Mouse (Mus musculus): ENCODE measurements at regions not wholly inside any gene's neighbourhood (a gene's known extent, or its start where the extent isn't known, plus 50 kb on each side); places are given as distances from the start of the nearest gene placed in this dataset.
A peak's percentile ranks its signal among the peaks of the same experiment; 100 is the strongest.

- H3K36me3 ChIP-seq (replicated peaks; ENCODE audit: control insufficient read depth, insufficient read depth), result no peaks in the 10 kb centered on the region
- no peak overlapping the region for H3K9ac ChIP-seq
- H3K9me3 ChIP-seq (ENCODE audit: control insufficient read depth, low read length), result no peaks in the 10 kb centered on the region
- no peak overlapping the region for H3K4me2 ChIP-seq (replicated peaks)
- 89% methylated on average over 2 of the region's 2 CpGs for WGBS
- H3K27me3 ChIP-seq (ENCODE audit: control insufficient read depth, insufficient read depth, low read length), result no peaks in the 10 kb centered on the region
- H3K4me3 ChIP-seq (replicated peaks; ENCODE audit: low read length), result no peak overlapping the region
- peaks cover 4% of the 10 kb centered on the region; the same call in 1 of the 2 replicates for H3K4me1 ChIP-seq (replicated peaks; ENCODE audit: control insufficient read depth, insufficient read depth, low read length)
- DNase-seq (ENCODE audit: low spot score) (no peak), ATAC-seq (ENCODE audit: low FRiP score) (no peak)
- H3K27ac ChIP-seq, result no peak overlapping the region
These were observed 211.0 kb upstream of the Phyhipl start for GRCm38 (mm10) chr10:70866737-70867136.

GRCm38 (mm10) chr10:70864650-70865049 lies 208.9 kb upstream of the Phyhipl start:
- DNase-seq (ENCODE audit: low spot score) (no peak), ATAC-seq (ENCODE audit: low FRiP score) (no peak)
- peaks cover 18% of the 10 kb centered on the region for H3K4me1 ChIP-seq (replicated peaks; ENCODE audit: control insufficient read depth, insufficient read depth, low read length)
- no peaks in the 10 kb centered on the region for H3K9me3 ChIP-seq (ENCODE audit: control insufficient read depth, low read length)
- H3K4me2 ChIP-seq (replicated peaks), result no peak overlapping the region
- no peak overlapping the region for H3K27ac ChIP-seq
- WGBS, result 89% methylated on average over 5 of the region's 5 CpGs
- no peak overlapping the region for H3K9ac ChIP-seq
- no peaks in the 10 kb centered on the region for H3K27me3 ChIP-seq (ENCODE audit: control insufficient read depth, insufficient read depth, low read length)
- no peaks in the 10 kb centered on the region for H3K36me3 ChIP-seq (replicated peaks; ENCODE audit: control insufficient read depth, insufficient read depth)
- H3K4me3 ChIP-seq (replicated peaks; ENCODE audit: low read length), result no peak overlapping the region

GRCm38 (mm10) chr10:70862022-70862335 lies 206.2 kb upstream of the Phyhipl start:
- Histone ChIP-seq H3K4me1 (replicated peaks; ENCODE audit: control insufficient read depth, insufficient read depth, low read length) (peaks cover 18% of the 10 kb centered on the region), H3K4me3 (replicated peaks; ENCODE audit: low read length) (no peak overlapping the region), H3K27ac (peak overlapping the region; percentile 71), H3K36me3 (replicated peaks; ENCODE audit: control insufficient read depth, insufficient read depth) (no peaks in the 10 kb centered on the region), H3K27me3 (ENCODE audit: control insufficient read depth, insufficient read depth, low read length) (no peaks in the 10 kb centered on the region), H3K9me3 (ENCODE audit: control insufficient read depth, low read length) (no peaks in the 10 kb centered on the region), H3K4me2 (replicated peaks) (no peak overlapping the region), H3K9ac (no peak overlapping the region)
- WGBS, result 56% methylated on average over 3 of the region's 4 CpGs
- ATAC-seq (ENCODE audit: low FRiP score) (no peak), DNase-seq (ENCODE audit: low spot score) (no peak)

GRCm38 (mm10) chr10:70861131-70862021 lies 205.6 kb upstream of the Phyhipl start:
- peaks cover 18% of the 10 kb centered on the region for H3K4me1 ChIP-seq (replicated peaks; ENCODE audit: control insufficient read depth, insufficient read depth, low read length)
- peak; percentile 84; the same call in 1 of the 2 replicates for ATAC-seq (ENCODE audit: low FRiP score)
- peak overlapping the region; percentile 15; the same call in 1 of the 2 replicates for H3K4me2 ChIP-seq (replicated peaks)
- H3K27me3 ChIP-seq (ENCODE audit: control insufficient read depth, insufficient read depth, low read length), result no peaks in the 10 kb centered on the region
- peak overlapping the region; percentile 71 for H3K27ac ChIP-seq
- H3K4me3 ChIP-seq (replicated peaks; ENCODE audit: low read length), result no peak overlapping the region
- DNase-seq (ENCODE audit: low spot score), result peak; percentile 78
- WGBS, result 32% methylated on average over 10 of the region's 10 CpGs
- H3K9ac ChIP-seq, result no peak overlapping the region
- no peaks in the 10 kb centered on the region for H3K36me3 ChIP-seq (replicated peaks; ENCODE audit: control insufficient read depth, insufficient read depth)
- no peaks in the 10 kb centered on the region for H3K9me3 ChIP-seq (ENCODE audit: control insufficient read depth, low read length)

GRCm38 (mm10) chr10:70857155-70857820 lies 201.5 kb upstream of the Phyhipl start:
- no peak overlapping the region for H3K9ac ChIP-seq
- H3K4me3 ChIP-seq (replicated peaks; ENCODE audit: low read length), result no peak overlapping the region
- no peak for ATAC-seq (ENCODE audit: low FRiP score)
- H3K4me1 ChIP-seq (replicated peaks; ENCODE audit: control insufficient read depth, insufficient read depth, low read length), result peaks cover 18% of the 10 kb centered on the region
- H3K36me3 ChIP-seq (replicated peaks; ENCODE audit: control insufficient read depth, insufficient read depth), result no peaks in the 10 kb centered on the region
- no peak for DNase-seq (ENCODE audit: low spot score)
- H3K9me3 ChIP-seq (ENCODE audit: control insufficient read depth, low read length), result no peaks in the 10 kb centered on the region
- H3K4me2 ChIP-seq (replicated peaks), result no peak overlapping the region
- 77% methylated on average over 14 of the region's 14 CpGs for WGBS
- no peak overlapping the region for H3K27ac ChIP-seq
- no peaks in the 10 kb centered on the region for H3K27me3 ChIP-seq (ENCODE audit: control insufficient read depth, insufficient read depth, low read length)

GRCm38 (mm10) chr10:70855948-70856347 lies 200.2 kb upstream of the Phyhipl start:
- Histone ChIP-seq H3K27ac (no peak overlapping the region), H3K27me3 (ENCODE audit: control insufficient read depth, insufficient read depth, low read length) (no peaks in the 10 kb centered on the region), H3K4me1 (replicated peaks; ENCODE audit: control insufficient read depth, insufficient read depth, low read length) (peaks cover 6% of the 10 kb centered on the region), H3K4me2 (replicated peaks) (no peak overlapping the region), H3K9me3 (ENCODE audit: control insufficient read depth, low read length) (no peaks in the 10 kb centered on the region), H3K4me3 (replicated peaks; ENCODE audit: low read length) (no peak overlapping the region), H3K9ac (no peak overlapping the region), H3K36me3 (replicated peaks; ENCODE audit: control insufficient read depth, insufficient read depth) (no peaks in the 10 kb centered on the region)
- no peak for DNase-seq (ENCODE audit: low spot score)
- 86% methylated on average over 8 of the region's 8 CpGs for WGBS
- ATAC-seq (ENCODE audit: low FRiP score), result no peak

GRCm38 (mm10) chr10:70853614-70854013 lies 197.8 kb upstream of the Phyhipl start:
- H3K36me3 ChIP-seq (replicated peaks; ENCODE audit: control insufficient read depth, insufficient read depth), result no peaks in the 10 kb centered on the region
- no peak overlapping the region for H3K9ac ChIP-seq
- 93% methylated on average over 4 of the region's 4 CpGs for WGBS
- H3K4me2 ChIP-seq (replicated peaks), result no peak overlapping the region
- no peak for DNase-seq (ENCODE audit: low spot score)
- no peak for ATAC-seq (ENCODE audit: low FRiP score)
- no peaks in the 10 kb centered on the region for H3K9me3 ChIP-seq (ENCODE audit: control insufficient read depth, low read length)
- no peak overlapping the region for H3K27ac ChIP-seq
- H3K4me3 ChIP-seq (replicated peaks; ENCODE audit: low read length), result no peak overlapping the region
- no peaks in the 10 kb centered on the region for H3K27me3 ChIP-seq (ENCODE audit: control insufficient read depth, insufficient read depth, low read length)
- H3K4me1 ChIP-seq (replicated peaks; ENCODE audit: control insufficient read depth, insufficient read depth, low read length), result no peaks in the 10 kb centered on the region

GRCm38 (mm10) chr10:70848141-70848540 lies 192.4 kb upstream of the Phyhipl start:
- Histone ChIP-seq H3K4me2 (replicated peaks) (no peak overlapping the region), H3K9me3 (ENCODE audit: control insufficient read depth, low read length) (no peaks in the 10 kb centered on the region), H3K9ac (no peak overlapping the region), H3K4me1 (replicated peaks; ENCODE audit: control insufficient read depth, insufficient read depth, low read length) (no peaks in the 10 kb centered on the region), H3K27ac (no peak overlapping the region), H3K27me3 (ENCODE audit: control insufficient read depth, insufficient read depth, low read length) (no peaks in the 10 kb centered on the region), H3K36me3 (replicated peaks; ENCODE audit: control insufficient read depth, insufficient read depth) (no peaks in the 10 kb centered on the region), H3K4me3 (replicated peaks; ENCODE audit: low read length) (no peak overlapping the region)
- ATAC-seq (ENCODE audit: low FRiP score), result no peak
- DNase-seq (ENCODE audit: low spot score), result no peak
- 92% methylated on average over 5 of the region's 5 CpGs for WGBS

GRCm38 (mm10) chr10:70847341-70847882 lies 191.6 kb upstream of the Phyhipl start:
- Histone ChIP-seq H3K9me3 (ENCODE audit: control insufficient read depth, low read length) (no peaks in the 10 kb centered on the region), H3K27ac (no peak overlapping the region), H3K27me3 (ENCODE audit: control insufficient read depth, insufficient read depth, low read length) (no peaks in the 10 kb centered on the region), H3K4me1 (replicated peaks; ENCODE audit: control insufficient read depth, insufficient read depth, low read length) (no peaks in the 10 kb centered on the region), H3K36me3 (replicated peaks; ENCODE audit: control insufficient read depth, insufficient read depth) (no peaks in the 10 kb centered on the region), H3K9ac (no peak overlapping the region), H3K4me2 (replicated peaks) (no peak overlapping the region), H3K4me3 (replicated peaks; ENCODE audit: low read length) (no peak overlapping the region)
- 80% methylated on average over 3 of the region's 3 CpGs for WGBS
- no peak for ATAC-seq (ENCODE audit: low FRiP score)
- DNase-seq (ENCODE audit: low spot score), result no peak
